Mouse (Mus musculus): ENCODE measurements at regions not wholly inside any gene's neighbourhood (a gene's known extent, or its start where the extent isn't known, plus 50 kb on each side); places are given as distances from the start of the nearest gene placed in this dataset.

GRCm38 (mm10) chr4:31724400-31724799, 239.5 kb upstream of the Map3k7 start:
- peak in 1 of 2 experiments; percentile 17 for DNase-seq

- DNase-seq, result no peak
Observed at GRCm38 (mm10) chr4:31727498-31728148, 236.3 kb upstream of the Map3k7 start.

- DNase-seq, result no peak
Observed at GRCm38 (mm10) chr4:31728149-31728516, 235.8 kb upstream of the Map3k7 start.

- no peak for DNase-seq
Observed at GRCm38 (mm10) chr4:31743776-31744175, 220.1 kb upstream of the Map3k7 start.

- no peak for DNase-seq
Observed at GRCm38 (mm10) chr4:31744431-31744830, 219.5 kb upstream of the Map3k7 start.

GRCm38 (mm10) chr4:31753677-31754312, 210.1 kb upstream of the Map3k7 start:
- DNase-seq, result no peak

GRCm38 (mm10) chr4:31757126-31757525, 206.8 kb upstream of the Map3k7 start:
- no peak for DNase-seq

- DNase-seq, result no peak
Observed at GRCm38 (mm10) chr4:31760116-31760515, 203.8 kb upstream of the Map3k7 start.

- DNase-seq, result no peak
Observed at GRCm38 (mm10) chr4:31762199-31762598, 201.7 kb upstream of the Map3k7 start.

GRCm38 (mm10) chr4:31768026-31768626, 195.8 kb upstream of the Map3k7 start:
- no peak for DNase-seq

GRCm38 (mm10) chr4:31769325-31769724, 194.6 kb upstream of the Map3k7 start:
- DNase-seq, result no peak

GRCm38 (mm10) chr4:31786284-31786683, 177.6 kb upstream of the Map3k7 start:
- no peak for DNase-seq

GRCm38 (mm10) chr4:31817574-31818240, 146.2 kb upstream of the Map3k7 start:
- DNase-seq, result no peak

- DNase-seq, result no peak
Observed at GRCm38 (mm10) chr4:31819521-31820259, 144.2 kb upstream of the Map3k7 start.

- peak; percentile 12 to 28 for DNase-seq
Observed at GRCm38 (mm10) chr4:31823574-31824348, 140.1 kb upstream of the Map3k7 start.

GRCm38 (mm10) chr4:31824518-31825437, 139.1 kb upstream of the Map3k7 start:
- DNase-seq, result peak; percentile 46 to 50

GRCm38 (mm10) chr4:31825438-31825830, 138.5 kb upstream of the Map3k7 start:
- DNase-seq, result no peak

GRCm38 (mm10) chr4:31826661-31827060, 137.2 kb upstream of the Map3k7 start:
- DNase-seq, result peak in 1 of 2 experiments; percentile 26

GRCm38 (mm10) chr4:31827266-31827665, 136.6 kb upstream of the Map3k7 start:
- DNase-seq, result peak in 1 of 2 experiments; percentile 13

GRCm38 (mm10) chr4:31830241-31830640, 133.7 kb upstream of the Map3k7 start:
- DNase-seq, result peak in 1 of 2 experiments; percentile 8

- no peak for DNase-seq
Observed at GRCm38 (mm10) chr4:31831469-31831868, 132.4 kb upstream of the Map3k7 start.
